Mouse (Mus musculus) liver, embryonic 14.5 days (tissue): ENCODE results near the gene Srsf12. TPM values are rescaled to one million over a fixed set of nuclear protein-coding genes. Genes with fewer than 3 reads are reported as not detected.

Experiments
- ATAC-seq: fragments of 200-750 bp; cut with Nextera tagmentation; 2 replicates; pipeline ENCODE4 v1.8.0; 2017; ENCODE audit warnings: moderate number of reproducible peaks, mild to moderate bottlenecking, moderate library complexity; ENCODE audit not compliant: insufficient read depth
- DNase-seq, 3 experiments: peaks; one replicate each; pipeline ENCODE4 v3.0.0-alpha.2; 2012 to 2013; ENCODE audit warnings: low read depth in 3 of 3, low spot score in 3 of 3
- H3K27ac ChIP-seq: fragments of 300-500 bp; sonication (generic); 2 replicates; pipeline ENCODE4 v1.5.1; 2014; ENCODE audit warnings: moderate library complexity, mild to moderate bottlenecking, control low read depth, inconsistent platforms
- H3K27me3 ChIP-seq: fragments of 300-500 bp; sonication (generic); 2 replicates; pipeline ENCODE4 v1.6.1; 2014; ENCODE audit warnings: mild to moderate bottlenecking, low read length, moderate library complexity; ENCODE audit not compliant: control insufficient read depth, insufficient read depth
- H3K36me3 ChIP-seq: fragments of 300-500 bp; sonication (generic); replicated peaks from 2 replicates; pipeline ENCODE4 v1.6.1; 2014; ENCODE audit warnings: low read depth; ENCODE audit not compliant: control insufficient read depth, insufficient read depth
- H3K4me1 ChIP-seq, 2 experiments: fragments of 200-500 bp in 1 of 2; fragments of 300-500 bp in 1 of 2; sonication (generic) in 1 of 2; replicated peaks; 2 replicates each; pipeline ENCODE4 v1.6.1; 2012 to 2014; ENCODE audit warnings: antibody characterized with exemption in 1 of 2, inconsistent platforms in 1 of 2, low read length in 1 of 2; ENCODE audit not compliant: control insufficient read depth in 2 of 2, insufficient read depth in 2 of 2
- H3K4me2 ChIP-seq: fragments of 300-500 bp; sonication (generic); 2 replicates; pipeline ENCODE4 v1.6.1; 2014; ENCODE audit warnings: low read depth, mild to moderate bottlenecking, control low read depth, moderate library complexity
- H3K4me3 ChIP-seq, 2 experiments: fragments of 200-500 bp in 1 of 2; fragments of 300-500 bp in 1 of 2; sonication (generic) in 1 of 2; 2 replicates each; pipeline ENCODE4 v1.5.1; 2012 to 2014; ENCODE audit warnings: low read depth in 2 of 2, low read length in 2 of 2, mild to moderate bottlenecking in 2 of 2, control low read depth in 1 of 2, inconsistent platforms in 1 of 2, moderate library complexity in 1 of 2; ENCODE audit not compliant: insufficient read depth in 1 of 2
- H3K9ac ChIP-seq: fragments of 300-500 bp; sonication (generic); replicated peaks from 2 replicates; pipeline ENCODE4 v1.6.1; 2014; ENCODE audit warnings: mild to moderate bottlenecking, control low read depth, moderate library complexity
- H3K9me3 ChIP-seq: fragments of 300-500 bp; sonication (generic); 2 replicates; pipeline ENCODE4 v1.6.1; 2016; ENCODE audit warnings: low read length, mixed read lengths; ENCODE audit not compliant: control insufficient read depth
- CTCF ChIP-seq: IDR thresholded peaks from 2 replicates; pipeline ENCODE4 v1.5.1; 2016; ENCODE audit warnings: antibody characterized with exemption, low read depth, control low read depth
- EP300 ChIP-seq: IDR thresholded peaks from 2 replicates; pipeline ENCODE4 v1.6.1; 2016; ENCODE audit warnings: antibody characterized with exemption, low read depth
- WGBS: fragments of 180-500 bp; shearing (Covaris S2); extraction: QIAGEN DNeasy Blood & Tissue Kit; methylation state at CpG from one replicate; pipeline ENCODE4 v1.1.7; 2014; ENCODE audit not compliant: insufficient replicate concordance; 5-methylcytosine and 5-hydroxymethylcytosine counted together
- polyA plus RNA-seq, 2 experiments: library from polyadenylated mRNA; depleted of rRNA in 1 of 2; stranded (reverse) in 1 of 2; unstranded in 1 of 2; fragments of >200 nt; fragmentation: Nextera tagmentation in 1 of 2; extraction: Ambion mirVana in 1 of 2; gene quantifications; 2 replicates each; pipeline versions ENCODE4 v1.2.1 to v1.2.3; 2012 to 2014

The Srsf12 gene
- polyA plus RNA-seq, 2 experiments: 0.06 to 0.24 TPM

GRCm38 (mm10) chr4:33270386-33271314 is 61.9 kb downstream of the Srsf12 start:
- Histone ChIP-seq H3K36me3 (no peaks in the 10 kb centered on the region), H3K4me3 (no peak overlapping the region), H3K9ac (no peak overlapping the region), H3K27ac (no peak overlapping the region), H3K9me3 (no peaks in the 10 kb centered on the region; the same call in 1 of the 2 replicates), H3K4me2 (no peak overlapping the region), H3K27me3 (no peaks in the 10 kb centered on the region), H3K4me1 (no peaks in the 10 kb centered on the region)
- TF ChIP-seq CTCF (no peak), EP300 (no peak)
- ATAC-seq: no peak
- WGBS: 71% methylated on average over 11 of the region's 11 CpGs
- DNase-seq: no peak

GRCm38 (mm10) chr4:33273437-33273836 is 64.6 kb downstream of the Srsf12 start:
- no peak overlapping the region for H3K9ac ChIP-seq
- no peaks in the 10 kb centered on the region for H3K36me3 ChIP-seq
- no peak for DNase-seq
- no peak for ATAC-seq
- no peak overlapping the region for H3K4me2 ChIP-seq
- H3K4me1 ChIP-seq: no peaks in the 10 kb centered on the region
- H3K4me3 ChIP-seq: no peak overlapping the region
- 52% methylated on average over 3 of the region's 3 CpGs for WGBS
- no peak overlapping the region for H3K27ac ChIP-seq
- H3K9me3 ChIP-seq: no peaks in the 10 kb centered on the region
- no peak for TF ChIP-seq EP300
- no peak for TF ChIP-seq CTCF
- H3K27me3 ChIP-seq: no peaks in the 10 kb centered on the region

GRCm38 (mm10) chr4:33281891-33282685 is 73.3 kb downstream of the Srsf12 start:
- ATAC-seq (no peak), DNase-seq (no peak)
- WGBS: 57% methylated on average over 3 of the region's 3 CpGs
- Histone ChIP-seq H3K36me3 (no peaks in the 10 kb centered on the region), H3K27me3 (no peaks in the 10 kb centered on the region), H3K27ac (no peak overlapping the region), H3K9me3 (no peaks in the 10 kb centered on the region), H3K4me3 (no peak overlapping the region), H3K4me1 (peaks cover 0 to 6% of the 10 kb centered on the region in 2 experiments; a peak in 2 of 4 replicates), H3K4me2 (no peak overlapping the region), H3K9ac (no peak overlapping the region)
- TF ChIP-seq EP300 (no peak), CTCF (no peak)

Other genes starting within 250 kb of the Srsf12 start
- 1.4 and 2.4 TPM in 2 replicates for gene Rragd, start 226.0 kb upstream of the Srsf12 start, polyA plus RNA-seq (2012; rRNA removed)
- gene Rragd, start 226.0 kb upstream of the Srsf12 start, polyA plus RNA-seq (2014; fragmentation: Nextera tagmentation; extraction: Ambion mirVana): 2.6 and 4.1 TPM in 2 replicates
- 10.1 and 13.3 TPM in 2 replicates for gene Ube2j1, start 177.6 kb upstream of the Srsf12 start, polyA plus RNA-seq (2012; rRNA removed)
- gene Ube2j1, start 177.6 kb upstream of the Srsf12 start, polyA plus RNA-seq (2014; fragmentation: Nextera tagmentation; extraction: Ambion mirVana): 35.9 and 36.4 TPM in 2 replicates
- gene Gabrr2, start 146.0 kb upstream of the Srsf12 start, polyA plus RNA-seq (2012; rRNA removed): 0.05 and 0.06 TPM in 2 replicates
- gene Gabrr2, start 146.0 kb upstream of the Srsf12 start, polyA plus RNA-seq (2014; fragmentation: Nextera tagmentation; extraction: Ambion mirVana): not detected in 2 replicates
- 0.01 TPM in 1 of 2 replicates, not detected in the other for gene Gabrr1, start 76.5 kb upstream of the Srsf12 start, polyA plus RNA-seq (2012; rRNA removed)
- not detected in 2 replicates for gene Gabrr1, start 76.5 kb upstream of the Srsf12 start, polyA plus RNA-seq (2014; fragmentation: Nextera tagmentation; extraction: Ambion mirVana)
- 0.15 and 0.25 TPM in 2 replicates for gene Pm20d2, start 19.3 kb upstream of the Srsf12 start, polyA plus RNA-seq (2012; rRNA removed)
- 0.09 and 0.13 TPM in 2 replicates for gene Pm20d2, start 19.3 kb upstream of the Srsf12 start, polyA plus RNA-seq (2014; fragmentation: Nextera tagmentation; extraction: Ambion mirVana)
- gene Pnrc1, start 81.2 kb downstream of the Srsf12 start, polyA plus RNA-seq (2012; rRNA removed): 11.3 and 17.8 TPM in 2 replicates
- gene Pnrc1, start 81.2 kb downstream of the Srsf12 start, polyA plus RNA-seq (2014; fragmentation: Nextera tagmentation; extraction: Ambion mirVana): 30.9 and 37.4 TPM in 2 replicates
- 2.5 and 4.3 TPM in 2 replicates for gene Rngtt, start 101.3 kb downstream of the Srsf12 start, polyA plus RNA-seq (2012; rRNA removed)
- 11.3 and 12.6 TPM in 2 replicates for gene Rngtt, start 101.3 kb downstream of the Srsf12 start, polyA plus RNA-seq (2014; fragmentation: Nextera tagmentation; extraction: Ambion mirVana)